In genomic region chr10:60827266-60827665, GRCm38 (mm10) we compare ENCODE assay signal across 8 mouse cellular contexts. TPM values are rescaled to one million over a fixed set of nuclear protein-coding genes. Genes with fewer than 3 reads are reported as not detected.
DNase-seq lines count a peak whose midpoint lies in the region; ATAC-seq and TF ChIP-seq lines count a peak whose summit lies in the region.

No protein-coding gene starts in this region.

- DNase-seq in layer of hippocampus, adult 11-12 months (ENCODE audit: low spot score), result peak; percentile 62
- DNase-seq in layer of hippocampus, adult 9-10 months (ENCODE audit: low spot score), result no peak
- peak; percentile 88 for DNase-seq in cerebellum, adult 11-12 months
- DNase-seq in stomach, postnatal 0 days (ENCODE audit: low spot score), result no peak
- DNase-seq in Muller cell, postnatal 12 days (ENCODE audit: inconsistent ontology term), result no peak

- no peaks in the 10 kb centered on the region for H3K27me3 ChIP-seq in heart, embryonic 15.5 days
- peaks cover 10% of the 10 kb centered on the region for H3K27me3 ChIP-seq in limb, embryonic 12.5 days
- no peaks in the 10 kb centered on the region for H3K27me3 ChIP-seq in stomach, postnatal 0 days (ENCODE audit: control insufficient read depth, insufficient read depth, low read length)

- H3K36me3 ChIP-seq in heart, embryonic 15.5 days, result no peaks in the 10 kb centered on the region
- H3K36me3 ChIP-seq in limb, embryonic 12.5 days, result no peaks in the 10 kb centered on the region
- no peaks in the 10 kb centered on the region for H3K36me3 ChIP-seq in stomach, postnatal 0 days (ENCODE audit: control insufficient read depth, insufficient read depth, low read length)

- H3K4me3 ChIP-seq in heart, embryonic 15.5 days, result peak overlapping the region; percentile 83
- peak overlapping the region; percentile 88 for H3K4me3 ChIP-seq in limb, embryonic 12.5 days (replicated peaks)
- H3K4me3 ChIP-seq in stomach, postnatal 0 days (ENCODE audit: low read depth, low read length), result peak overlapping the region; percentile 34

- no peak for TF ChIP-seq CTCF in stomach, postnatal 0 days (IDR thresholded peaks at IDR 0.05; ENCODE audit: low read depth)

- peak overlapping the region; percentile 80 for H3K4me2 ChIP-seq in heart, embryonic 15.5 days
- peak overlapping the region; percentile 88 for H3K4me2 ChIP-seq in limb, embryonic 12.5 days
- peak overlapping the region; percentile 62 for H3K4me2 ChIP-seq in stomach, postnatal 0 days (replicated peaks; ENCODE audit: low read depth)

- peak overlapping the region; percentile 64; the same call in 1 of the 2 replicates for H3K9ac ChIP-seq in heart, embryonic 15.5 days
- peak overlapping the region; percentile 50; the same call in 1 of the 2 replicates for H3K9ac ChIP-seq in limb, embryonic 12.5 days (replicated peaks)
- no peak overlapping the region for H3K9ac ChIP-seq in stomach, postnatal 0 days (ENCODE audit: low read length)

- 24% methylated on average over 5 of the region's 5 CpGs for WGBS in heart, embryonic 15.5 days
- WGBS in limb, embryonic 12.5 days, result 15% methylated on average over 5 of the region's 5 CpGs
- WGBS in stomach, postnatal 0 days, result 26% methylated on average over 5 of the region's 5 CpGs

- no peak for TF ChIP-seq EP300 in stomach, postnatal 0 days (optimal IDR thresholded peaks at IDR 0.05)

- H3K4me1 ChIP-seq in heart, embryonic 15.5 days (replicated peaks), result peaks cover 85% of the 10 kb centered on the region
- H3K4me1 ChIP-seq in limb, embryonic 12.5 days (replicated peaks), result peaks cover 89% of the 10 kb centered on the region
- peaks cover 6% of the 10 kb centered on the region for H3K4me1 ChIP-seq in stomach, postnatal 0 days (replicated peaks; ENCODE audit: control insufficient read depth, insufficient read depth)

- ATAC-seq in heart, embryonic 15.5 days (replicated peaks; ENCODE audit: insufficient number of reproducible peaks, insufficient read depth, low FRiP score, low read depth), result no peak
- ATAC-seq in limb, embryonic 12.5 days (ENCODE audit: insufficient number of reproducible peaks, insufficient read depth, low FRiP score, low TSS enrichment, low read depth), result no peak
- no peak for ATAC-seq in stomach, postnatal 0 days (ENCODE audit: low FRiP score, low TSS enrichment)
- no peak for ATAC-seq in erythroblast, adult 5-6 weeks (replicated peaks; ENCODE audit: low FRiP score, poor library complexity, severe bottlenecking)

- peak overlapping the region; percentile 55 for H3K27ac ChIP-seq in heart, embryonic 15.5 days
- peak overlapping the region; percentile 68; the same call in 1 of the 2 replicates for H3K27ac ChIP-seq in limb, embryonic 12.5 days
- H3K27ac ChIP-seq in stomach, postnatal 0 days (replicated peaks), result 0 out of 2 replicates have a peak overlapping the region, but pooled peaks have one; percentile 0

- no peaks in the 10 kb centered on the region for H3K9me3 ChIP-seq in heart, embryonic 15.5 days (replicated peaks)
- H3K9me3 ChIP-seq in limb, embryonic 12.5 days, result no peaks in the 10 kb centered on the region
- no peaks in the 10 kb centered on the region for H3K9me3 ChIP-seq in stomach, postnatal 0 days (ENCODE audit: control insufficient read depth, low read length)

RNA-seq across cellular contexts. Expression of gene Unc5b, which starts 4.1 kb away (rescaled TPM):
- polyA plus RNA-seq in heart, embryonic 15.5 days (2015; fragmentation: Nextera tagmentation; extraction: Ambion mirVana), result 11.7 TPM in 2 replicates
- 12.7 and 13.5 TPM in 2 replicates for polyA plus RNA-seq in limb, embryonic 12.5 days (2016; fragmentation: Nextera tagmentation; extraction: Ambion mirVana)
- 3.8 and 4.1 TPM in 2 replicates for polyA plus RNA-seq in stomach, postnatal 0 days (2015; fragmentation: Nextera tagmentation; extraction: Ambion mirVana)
- not detected in 2 replicates for total RNA-seq in erythroblast, adult 5-6 weeks (2015; ENCODE audit: low replicate concordance)
- not detected in 2 replicates for total RNA-seq in erythroblast, adult 5-6 weeks (2017; ENCODE audit: low replicate concordance)

Comparison
In these comparisons a context has a peak if more than half of its experiments do, and no peak if none do; other contexts are left out.
1. DNase-seq: peak in layer of hippocampus, adult 11-12 months (single experiment) and cerebellum, adult 11-12 months (single experiment); none in layer of hippocampus, adult 9-10 months (single experiment), stomach, postnatal 0 days (single experiment) and Muller cell, postnatal 12 days (single experiment).
2. H3K27ac ChIP-seq: peak in every context shown above with its lines; median percentile 68 in limb, embryonic 12.5 days; 55 in heart, embryonic 15.5 days; 0 in stomach, postnatal 0 days.
3. H3K4me3 ChIP-seq: peak in every context shown above with its lines; median percentile 88 in limb, embryonic 12.5 days; 83 in heart, embryonic 15.5 days; 34 in stomach, postnatal 0 days.
4. Peak in every context shown above with its lines, with median percentiles within 50 percentile points of each other: H3K4me2 ChIP-seq.